Mouse (Mus musculus) ES-Bruce4 (cell line): Measurements from ENCODE around the gene Myom3.

Experiments used
- CTCF ChIP-seq: IDR thresholded peaks from one replicate; pipeline ENCODE4 v1.8.1; 2011; ENCODE audit warnings: low read depth, low read length
- POLR2A ChIP-seq: IDR thresholded peaks from one replicate; pipeline ENCODE4 v1.8.1; 2011; ENCODE audit warnings: low read length; ENCODE audit not compliant: insufficient read depth

DNA sequence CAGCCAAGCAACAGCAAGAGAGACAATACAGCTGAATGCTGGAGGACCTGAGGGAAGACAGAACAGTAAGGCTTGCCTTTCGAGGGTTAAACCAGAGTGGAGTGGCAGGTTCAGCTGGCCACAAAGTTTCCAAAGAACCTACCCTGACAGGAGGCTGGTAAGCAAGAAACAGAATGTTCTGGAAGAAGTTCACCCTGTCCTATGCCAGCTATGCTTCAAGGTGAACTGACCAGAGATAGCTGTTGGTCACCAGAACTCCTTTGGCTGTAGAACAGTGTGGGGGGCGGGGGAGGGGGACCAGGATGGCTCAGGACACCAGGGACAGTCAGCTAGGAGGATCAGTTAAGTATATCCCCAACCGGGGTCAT, 79.4 kb downstream of the Myom3 start:
- TF ChIP-seq CTCF, result no peak
- TF ChIP-seq POLR2A, result no peak
